Mouse (Mus musculus) liver, embryonic 14.5 days (tissue): ENCODE data around the gene Rbm25.

ENCODE experiments used
- CTCF ChIP-seq: IDR thresholded peaks from 2 replicates; pipeline ENCODE4 v1.5.1; 2016; ENCODE audit warnings: antibody characterized with exemption, low read depth, control low read depth
- EP300 ChIP-seq: IDR thresholded peaks from 2 replicates; pipeline ENCODE4 v1.6.1; 2016; ENCODE audit warnings: antibody characterized with exemption, low read depth

GRCm38 (mm10) chr12:83687934-83688315, 56.9 kb downstream of the Rbm25 start, which contains the start of gene Psen1:
- TF ChIP-seq CTCF (no peak), EP300 (no peak)
